Mouse (Mus musculus): ENCODE data around the gene Iqsec1. TPM values are rescaled to one million over a fixed set of nuclear protein-coding genes. Genes with fewer than 3 reads are reported as not detected.

Gene Iqsec1
- total and polyA plus RNA-seq, 3 experiments, result 17.0 to 90.4 (median 83.5) TPM

- no peaks in the 10 kb centered on the region for H3K79me2 ChIP-seq (replicated peaks; ENCODE audit: control insufficient read depth, extremely low read depth, insufficient read depth, poor library complexity, severe bottlenecking)
- H3K4me3 ChIP-seq (replicated peaks in 1 of 3; ENCODE audit: low read depth in 2 of 3, low read length in 2 of 3, poor library complexity in 1 of 3), result no peak overlapping the region
- H3K9me3 ChIP-seq (replicated peaks; ENCODE audit: low read length), result peaks cover 4% of the 10 kb centered on the region
- H3K4me2 ChIP-seq (ENCODE audit: insufficient read depth, low read depth, poor library complexity, severe bottlenecking), result no peak overlapping the region
- peaks cover 2 to 19% of the 10 kb centered on the region in 2 experiments; a peak in 2 of 4 replicates for H3K4me1 ChIP-seq (ENCODE audit: control insufficient read depth in 1 of 2, insufficient read depth in 2 of 2)
- H3K27me3 ChIP-seq (replicated peaks), result no peaks in the 10 kb centered on the region
- no peak overlapping the region for H3K27ac ChIP-seq (ENCODE audit: insufficient read depth, low read depth)
- no peak for TF ChIP-seq KAT2A (IDR thresholded peaks at IDR 0.05; ENCODE audit: insufficient replicate concordance, low read length)
- no peak for TF ChIP-seq MAZ (IDR thresholded peaks at IDR 0.05; ENCODE audit: low read depth, low read length)
- TF ChIP-seq SMC3 (IDR thresholded peaks at IDR 0.05; ENCODE audit: low read depth, low read length), result no peak
- TF ChIP-seq USF2 (conservative IDR thresholded peaks at IDR 0.05; ENCODE audit: low read depth, low read length), result no peak
- no peak for TF ChIP-seq GABPA (IDR thresholded peaks at IDR 0.05; ENCODE audit: insufficient replicate concordance, low read depth, low read length)
- TF ChIP-seq IRF4 (IDR thresholded peaks at IDR 0.05; ENCODE audit: low read depth, low read length), result no peak
- no peak for TF ChIP-seq MAFK (IDR thresholded peaks at IDR 0.05; ENCODE audit: insufficient replicate concordance, low read length)
- no peak for TF ChIP-seq MYC (IDR thresholded peaks at IDR 0.05; ENCODE audit: low read depth, low read length)
- TF ChIP-seq ZC3H11A (IDR thresholded peaks at IDR 0.05; ENCODE audit: low read depth, low read length), result no peak
- TF ChIP-seq JUND (conservative IDR thresholded peaks at IDR 0.05; ENCODE audit: low read depth, low read length), result no peak
- no peak for TF ChIP-seq ZKSCAN1 (IDR thresholded peaks at IDR 0.05; ENCODE audit: borderline replicate concordance, low read depth, low read length)
- TF ChIP-seq RAD21 (IDR thresholded peaks at IDR 0.05; ENCODE audit: low read depth, low read length), result no peak
- TF ChIP-seq JUN (IDR thresholded peaks at IDR 0.05; ENCODE audit: insufficient read depth, low read depth, low read length), result no peak
- in situ Hi-C loops (cut with MboI; ENCODE audit: low pct_ligation_motif_present, low pct_unique_long_range_greater_than_20kb, low sequenced_read_pairs) (no loop called here), dilution Hi-C loops (cut with MboI; ENCODE audit: extremely low pct_ligation_motif_present, extremely low pct_unique_long_range_greater_than_20kb, low sequenced_read_pairs) (no loop called here)
- no peaks in the 10 kb centered on the region for H3K36me3 ChIP-seq (replicated peaks in 1 of 2; ENCODE audit: control insufficient read depth in 1 of 2, insufficient read depth in 1 of 2, low read length in 1 of 2)
- no peak overlapping the region for H3K9ac ChIP-seq (ENCODE audit: insufficient read depth, low read depth)
- no peak for DNase-seq (ENCODE audit: extremely low read depth)
These were observed 212.9 kb downstream of the Iqsec1 start for GRCm38 (mm10) chr6:90775606-90776005.

- DNase-seq (ENCODE audit: extremely low read depth), result no peak
- Histone ChIP-seq H3K27ac (ENCODE audit: insufficient read depth, low read depth) (no peak overlapping the region), H3K9ac (ENCODE audit: insufficient read depth, low read depth) (no peak overlapping the region), H3K9me3 (replicated peaks; ENCODE audit: low read length) (peaks cover 4% of the 10 kb centered on the region), H3K4me3 (replicated peaks in 1 of 3; ENCODE audit: low read depth in 2 of 3, low read length in 2 of 3, poor library complexity in 1 of 3) (no peak overlapping the region), H3K4me1 (ENCODE audit: control insufficient read depth in 1 of 2, insufficient read depth in 2 of 2) (peaks cover 12 to 25% of the 10 kb centered on the region in 2 experiments), H3K27me3 (replicated peaks) (no peaks in the 10 kb centered on the region), H3K79me2 (replicated peaks; ENCODE audit: control insufficient read depth, extremely low read depth, insufficient read depth, poor library complexity, severe bottlenecking) (no peaks in the 10 kb centered on the region), H3K4me2 (ENCODE audit: insufficient read depth, low read depth, poor library complexity, severe bottlenecking) (no peak overlapping the region), H3K36me3 (replicated peaks in 1 of 2; ENCODE audit: control insufficient read depth in 1 of 2, insufficient read depth in 1 of 2, low read length in 1 of 2) (no peaks in the 10 kb centered on the region)
- TF ChIP-seq EP300 (IDR thresholded peaks at IDR 0.05; ENCODE audit: low read length), result no peak
- no peak for TF ChIP-seq ZKSCAN1 (IDR thresholded peaks at IDR 0.05; ENCODE audit: borderline replicate concordance, low read depth, low read length)
- TF ChIP-seq ZMIZ1 (IDR thresholded peaks at IDR 0.05; ENCODE audit: low read depth, low read length), result no peak
- no peak for TF ChIP-seq SMC3 (IDR thresholded peaks at IDR 0.05; ENCODE audit: low read depth, low read length)
- TF ChIP-seq NRF1 (IDR thresholded peaks at IDR 0.05; ENCODE audit: low read depth, low read length), result no peak
- TF ChIP-seq TCF12 (IDR thresholded peaks at IDR 0.05; ENCODE audit: low read depth, low read length), result no peak
- no peak for TF ChIP-seq BHLHE40 (IDR thresholded peaks at IDR 0.05; ENCODE audit: low read depth, low read length)
- no peak for TF ChIP-seq ELF1 (IDR thresholded peaks at IDR 0.05; ENCODE audit: low read depth, low read length)
- no peak for TF ChIP-seq CHD1 (IDR thresholded peaks at IDR 0.05; ENCODE audit: low read depth, low read length)
- no peak for TF ChIP-seq MAFK (IDR thresholded peaks at IDR 0.05; ENCODE audit: insufficient replicate concordance, low read length)
- no peak for TF ChIP-seq IRF4 (IDR thresholded peaks at IDR 0.05; ENCODE audit: low read depth, low read length)
- no peak for TF ChIP-seq MEF2A (IDR thresholded peaks at IDR 0.05; ENCODE audit: borderline replicate concordance, low read depth, low read length)
- no peak for TF ChIP-seq JUND (conservative IDR thresholded peaks at IDR 0.05; ENCODE audit: low read depth, low read length)
- TF ChIP-seq ETS1 (conservative IDR thresholded peaks at IDR 0.05; ENCODE audit: low read depth, low read length), result no peak
- dilution Hi-C loops (cut with MboI; ENCODE audit: extremely low pct_ligation_motif_present, extremely low pct_unique_long_range_greater_than_20kb, low sequenced_read_pairs), result no loop called here
- in situ Hi-C loops (cut with MboI; ENCODE audit: low pct_ligation_motif_present, low pct_unique_long_range_greater_than_20kb, low sequenced_read_pairs), result no loop called here
These were observed 214.7 kb downstream of the Iqsec1 start for GRCm38 (mm10) chr6:90773811-90774233.
